Mouse (Mus musculus): ENCODE results near the gene Atp8a1. TPM values are rescaled to one million over a fixed set of nuclear protein-coding genes. Genes with fewer than 3 reads are reported as not detected.

Atp8a1 gene
- polyA plus RNA-seq (2015; fragmentation: Nextera tagmentation; extraction: Ambion mirVana): 6.2 and 11.9 TPM in 2 replicates

DNA sequence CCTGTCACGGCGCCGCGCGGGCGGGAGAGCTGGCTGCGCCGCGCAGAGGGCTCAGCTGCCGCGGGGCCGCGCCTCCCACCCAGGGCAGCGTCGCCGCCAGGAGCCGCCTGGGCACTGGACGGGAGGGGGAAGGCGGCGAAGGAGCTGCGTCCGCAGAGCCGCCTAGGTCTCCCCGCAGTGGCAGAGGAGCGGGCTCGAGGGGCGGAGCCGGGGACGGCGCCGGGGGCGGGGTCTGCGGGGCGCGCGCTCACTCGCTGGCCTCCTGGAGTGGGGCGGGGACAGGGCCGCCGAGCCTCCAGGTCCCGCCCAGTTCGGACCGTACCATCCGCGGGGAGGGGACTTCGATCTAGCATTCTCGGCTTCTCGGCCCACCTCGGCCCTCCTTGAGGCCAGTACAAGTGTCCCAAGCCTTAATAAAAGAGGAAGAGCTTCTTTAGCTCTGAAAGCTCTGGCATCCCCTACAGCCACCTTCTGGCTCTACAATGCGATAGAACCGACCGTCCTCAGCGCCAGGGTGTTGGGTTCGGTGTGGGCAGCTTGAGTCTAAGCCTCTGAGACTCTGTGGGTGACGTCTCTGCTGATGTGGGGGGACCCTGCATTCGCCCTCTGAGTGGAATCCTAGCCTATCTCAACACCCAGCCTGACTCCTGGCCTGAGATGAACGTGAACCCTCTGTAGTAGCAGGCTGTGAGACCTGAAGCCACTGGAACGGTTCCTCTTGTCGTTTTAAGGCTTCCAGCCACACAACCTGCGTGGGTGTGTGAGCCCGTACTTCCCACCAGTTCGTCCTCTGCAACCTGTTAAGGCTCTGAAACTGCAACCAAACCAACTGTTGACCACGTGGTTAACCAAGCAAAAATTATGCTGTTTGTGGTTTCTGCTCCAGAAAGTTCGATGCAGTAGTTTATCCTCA, at the start of gene Atp8a1:
Gene Atp8a1 (minus strand): TSS at position 182 of the 913 bp plus-strand sequence.
- H3K9me3 ChIP-seq (replicated peaks): no peaks in the 10 kb centered on the region
- H3K4me1 ChIP-seq (replicated peaks): peaks cover 17% of the 10 kb centered on the region
- peak within 1 kb of the TSS; percentile 89 for H3K4me2 ChIP-seq
- peak within 1 kb of the TSS; percentile 76 for H3K9ac ChIP-seq
- no peaks in the 10 kb centered on the region for H3K27me3 ChIP-seq
- WGBS: under 1% methylated on average over 49 of the region's 64 CpGs
- peak; percentile 99 for ATAC-seq (replicated peaks; ENCODE audit: insufficient number of reproducible peaks, insufficient read depth, low FRiP score, low read depth)
- no peaks in the 10 kb centered on the region for H3K36me3 ChIP-seq
- H3K4me3 ChIP-seq: peak within 1 kb of the TSS; percentile 91
- peak within 1 kb of the TSS; percentile 86 for H3K27ac ChIP-seq

DNA sequence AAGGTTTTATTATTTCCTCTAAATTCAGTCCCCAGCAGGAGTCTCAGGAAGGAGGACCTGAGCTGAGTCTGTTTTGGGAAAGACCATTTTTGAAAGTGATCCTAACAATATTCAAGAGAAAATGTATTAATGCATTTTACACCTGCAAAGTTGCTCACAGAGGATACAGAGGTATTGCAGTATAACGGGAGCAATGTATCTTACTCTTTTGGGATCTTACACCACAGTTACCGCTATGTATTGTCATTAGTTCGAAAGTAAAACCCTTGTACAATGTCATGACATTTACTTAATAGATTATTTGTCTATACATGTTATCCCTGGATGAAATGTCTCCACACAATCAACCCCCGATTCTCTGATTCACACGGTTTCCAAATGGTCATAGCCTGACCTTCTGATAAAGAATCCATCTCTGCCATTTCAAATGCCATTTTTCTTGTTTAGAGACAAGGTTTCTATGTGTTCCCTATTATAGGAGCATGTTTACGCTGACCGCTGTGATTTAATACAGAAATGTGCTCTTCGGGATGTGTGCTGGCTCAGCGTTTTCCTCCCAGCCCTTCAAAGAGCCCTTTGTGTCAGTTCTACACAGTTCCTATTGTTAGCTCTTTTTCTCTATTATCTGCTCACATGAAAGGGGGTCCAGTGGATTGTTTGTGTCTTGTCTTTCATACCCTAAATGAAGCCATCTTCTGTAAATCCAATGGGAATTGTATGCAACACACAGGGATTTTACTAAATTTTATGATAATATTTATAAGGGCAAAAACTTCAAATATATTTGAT, 37.4 kb upstream of the Atp8a1 start:
- Histone ChIP-seq H3K9me3 (replicated peaks) (no peaks in the 10 kb centered on the region), H3K4me3 (no peak overlapping the region), H3K4me1 (replicated peaks) (no peaks in the 10 kb centered on the region), H3K9ac (no peak overlapping the region), H3K36me3 (no peaks in the 10 kb centered on the region), H3K27me3 (no peaks in the 10 kb centered on the region), H3K4me2 (no peak overlapping the region), H3K27ac (no peak overlapping the region)
- no peak for ATAC-seq (replicated peaks; ENCODE audit: insufficient number of reproducible peaks, insufficient read depth, low FRiP score, low read depth)
- WGBS: 80% methylated on average over 9 of the region's 9 CpGs

- Histone ChIP-seq H3K9me3 (replicated peaks) (no peaks in the 10 kb centered on the region), H3K9ac (no peak overlapping the region), H3K4me2 (no peak overlapping the region), H3K4me1 (replicated peaks) (no peaks in the 10 kb centered on the region), H3K36me3 (no peaks in the 10 kb centered on the region), H3K4me3 (no peak overlapping the region), H3K27ac (no peak overlapping the region), H3K27me3 (no peaks in the 10 kb centered on the region)
- ATAC-seq (replicated peaks; ENCODE audit: insufficient number of reproducible peaks, insufficient read depth, low FRiP score, low read depth): no peak
- 65% methylated on average over 1 of the region's 1 CpGs for WGBS
Measured at GRCm38 (mm10) chr5:67883564-67884171, 36.4 kb upstream of the Atp8a1 start.

DNA sequence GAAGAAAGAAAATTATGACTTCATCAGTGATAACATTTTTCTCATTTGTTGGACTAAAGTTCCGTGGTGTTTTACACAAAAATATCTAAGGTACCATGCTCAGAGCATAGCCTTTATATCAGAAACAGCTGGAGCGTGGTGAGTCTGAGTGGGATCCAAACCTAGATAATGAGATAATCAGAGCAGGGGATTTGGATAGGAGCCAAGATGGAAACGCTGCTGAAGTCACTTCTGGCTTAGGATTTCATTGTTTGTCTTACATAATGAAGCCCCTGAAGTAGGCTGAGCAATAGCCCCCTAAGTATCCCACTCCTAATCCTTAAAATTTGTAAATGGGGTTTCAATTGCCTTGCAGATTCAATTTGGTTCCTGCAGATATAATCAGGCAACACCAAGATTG, 24.2 kb upstream of the Atp8a1 start:
- Histone ChIP-seq H3K27ac (no peak overlapping the region), H3K27me3 (no peaks in the 10 kb centered on the region), H3K9me3 (replicated peaks) (no peaks in the 10 kb centered on the region), H3K4me2 (no peak overlapping the region), H3K4me1 (replicated peaks) (no peaks in the 10 kb centered on the region), H3K4me3 (no peak overlapping the region), H3K36me3 (no peaks in the 10 kb centered on the region), H3K9ac (no peak overlapping the region)
- ATAC-seq (replicated peaks; ENCODE audit: insufficient number of reproducible peaks, insufficient read depth, low FRiP score, low read depth): no peak
- WGBS: 29% methylated on average over 3 of the region's 3 CpGs

GRCm38 (mm10) chr5:67866221-67866620, 19.0 kb upstream of the Atp8a1 start:
- H3K9ac ChIP-seq: no peak overlapping the region
- 70% methylated on average over 9 of the region's 9 CpGs for WGBS
- H3K27ac ChIP-seq: no peak overlapping the region
- ATAC-seq (replicated peaks; ENCODE audit: insufficient number of reproducible peaks, insufficient read depth, low FRiP score, low read depth): no peak
- H3K36me3 ChIP-seq: no peaks in the 10 kb centered on the region
- no peaks in the 10 kb centered on the region for H3K9me3 ChIP-seq (replicated peaks)
- no peaks in the 10 kb centered on the region for H3K4me1 ChIP-seq (replicated peaks)
- H3K27me3 ChIP-seq: no peaks in the 10 kb centered on the region
- H3K4me2 ChIP-seq: no peak overlapping the region
- H3K4me3 ChIP-seq: no peak overlapping the region

DNA sequence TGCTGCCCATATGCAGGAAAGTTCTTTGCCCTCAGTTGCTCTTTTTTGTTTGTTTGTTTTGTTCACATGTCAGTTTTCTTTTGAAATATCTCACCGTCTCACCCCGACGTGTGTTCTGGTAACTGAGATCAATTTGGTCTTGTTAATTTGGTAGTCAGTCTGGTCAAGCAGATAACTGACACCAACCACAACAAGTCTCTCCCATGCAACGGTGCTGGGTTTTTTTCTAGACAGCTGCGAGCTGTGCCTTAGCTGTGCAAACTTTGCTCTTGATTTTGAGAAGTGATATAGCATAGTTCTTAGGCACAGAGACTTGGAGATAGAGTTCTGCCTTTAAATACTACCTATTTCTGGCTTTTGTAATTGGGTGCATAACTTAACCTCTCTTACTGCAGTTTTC, 18.4 kb upstream of the Atp8a1 start:
- no peaks in the 10 kb centered on the region for H3K36me3 ChIP-seq
- H3K27me3 ChIP-seq: no peaks in the 10 kb centered on the region
- ATAC-seq (replicated peaks; ENCODE audit: insufficient number of reproducible peaks, insufficient read depth, low FRiP score, low read depth): no peak
- no peak overlapping the region for H3K4me2 ChIP-seq
- no peak overlapping the region for H3K9ac ChIP-seq
- H3K4me1 ChIP-seq (replicated peaks): no peaks in the 10 kb centered on the region
- H3K27ac ChIP-seq: no peak overlapping the region
- no peaks in the 10 kb centered on the region for H3K9me3 ChIP-seq (replicated peaks)
- no peak overlapping the region for H3K4me3 ChIP-seq
- WGBS: 73% methylated on average over 5 of the region's 5 CpGs

GRCm38 (mm10) chr5:67864508-67865060, 17.4 kb upstream of the Atp8a1 start:
- no peaks in the 10 kb centered on the region for H3K4me1 ChIP-seq (replicated peaks)
- H3K9me3 ChIP-seq (replicated peaks): no peaks in the 10 kb centered on the region
- H3K27ac ChIP-seq: no peak overlapping the region
- H3K9ac ChIP-seq: no peak overlapping the region
- no peaks in the 10 kb centered on the region for H3K36me3 ChIP-seq
- H3K4me3 ChIP-seq: no peak overlapping the region
- no peak for ATAC-seq (replicated peaks; ENCODE audit: insufficient number of reproducible peaks, insufficient read depth, low FRiP score, low read depth)
- 71% methylated on average over 2 of the region's 2 CpGs for WGBS
- H3K4me2 ChIP-seq: no peak overlapping the region
- no peaks in the 10 kb centered on the region for H3K27me3 ChIP-seq

- WGBS: 60% methylated on average over 10 of the region's 10 CpGs
- Histone ChIP-seq H3K27ac (no peak overlapping the region), H3K4me3 (no peak overlapping the region), H3K9ac (no peak overlapping the region), H3K27me3 (no peaks in the 10 kb centered on the region), H3K4me1 (replicated peaks) (no peaks in the 10 kb centered on the region), H3K36me3 (no peaks in the 10 kb centered on the region), H3K4me2 (no peak overlapping the region), H3K9me3 (replicated peaks) (no peaks in the 10 kb centered on the region)
- no peak for ATAC-seq (replicated peaks; ENCODE audit: insufficient number of reproducible peaks, insufficient read depth, low FRiP score, low read depth)
Measured at GRCm38 (mm10) chr5:67863950-67864391, 16.7 kb upstream of the Atp8a1 start.

GRCm38 (mm10) chr5:67854963-67855606, 7.9 kb upstream of the Atp8a1 start:
- H3K27me3 ChIP-seq: no peaks in the 10 kb centered on the region
- no peak overlapping the region for H3K9ac ChIP-seq
- WGBS: 75% methylated on average over 6 of the region's 6 CpGs
- no peaks in the 10 kb centered on the region for H3K9me3 ChIP-seq (replicated peaks)
- ATAC-seq (replicated peaks; ENCODE audit: insufficient number of reproducible peaks, insufficient read depth, low FRiP score, low read depth): no peak
- no peak overlapping the region for H3K27ac ChIP-seq
- H3K4me1 ChIP-seq (replicated peaks): no peaks in the 10 kb centered on the region
- no peak overlapping the region for H3K4me2 ChIP-seq
- H3K4me3 ChIP-seq: no peak overlapping the region
- H3K36me3 ChIP-seq: no peaks in the 10 kb centered on the region

DNA sequence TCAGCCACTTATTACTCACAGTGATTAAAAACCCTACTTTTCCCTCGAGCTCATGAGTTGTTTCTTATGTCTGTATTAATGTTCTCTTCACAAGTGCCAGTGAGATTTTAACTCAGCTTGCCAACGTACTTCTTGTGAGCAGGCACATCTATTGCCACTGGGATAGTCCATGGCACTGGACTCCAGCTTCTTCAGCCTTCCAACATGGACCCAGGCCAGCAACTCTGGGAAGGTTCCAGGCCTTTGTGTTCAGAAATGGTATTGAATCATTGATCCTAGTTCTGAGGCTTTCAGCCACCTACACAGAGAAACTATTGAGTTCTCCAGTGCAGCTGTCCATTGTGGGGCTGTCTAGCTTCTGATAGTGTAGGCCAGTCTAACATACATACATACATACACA, 5.6 kb upstream of the Atp8a1 start:
- Histone ChIP-seq H3K36me3 (no peaks in the 10 kb centered on the region), H3K9ac (no peak overlapping the region), H3K9me3 (replicated peaks) (no peaks in the 10 kb centered on the region), H3K4me1 (replicated peaks) (no peaks in the 10 kb centered on the region; the same call in 1 of the 2 replicates), H3K27ac (no peak overlapping the region), H3K4me3 (no peak overlapping the region), H3K27me3 (no peaks in the 10 kb centered on the region), H3K4me2 (no peak overlapping the region)
- no peak for ATAC-seq (replicated peaks; ENCODE audit: insufficient number of reproducible peaks, insufficient read depth, low FRiP score, low read depth)
- 64% methylated on average over 2 of the region's 2 CpGs for WGBS
